Mouse (Mus musculus) heart, postnatal 36 days (tissue): ENCODE data around the gene Akr1e1. TPM values are rescaled to one million over a fixed set of nuclear protein-coding genes. Genes with fewer than 3 reads are reported as not detected.
"Not testable (repeated sequence)": the region's sequence is repeated elsewhere in the genome, so short reads cannot be mapped to it uniquely, and the experiment has no call there.

Experiments used
- DNase-seq, 2 experiments: peaks; one replicate each; pipeline ENCODE4 v3.0.0; 2021 to 2022
- intact Hi-C: fragments of 180-260 bp; cut with DNase I; formaldehyde crosslinking; loops from one replicate; pipeline ENCODE4 v1.15.1; 2025
- total RNA-seq, 2 experiments: library from RNA; stranded (reverse); gene quantifications; 2 replicates each; pipeline ENCODE4 v1.2.3; 2021

Akr1e1 gene
- 10 to 100 TPM; 17.2 to 19.8 TPM for total RNA-seq

- intact Hi-C loops, result no loop called here
Measured at GRCm38 (mm10) chr13:4608961-4609409, at the start of gene Akr1e1. Akr1e1 (minus strand) TSS chr13:4609174.

GRCm38 (mm10) chr13:4658346-4658745 lies 49.4 kb upstream of the Akr1e1 start:
- no peak for DNase-seq
- intact Hi-C loops, result no loop called here

More at GRCm38 (mm10) chr13:4608961-4609409, at the start of gene Akr1e1:
- peak; percentile 78 to 88 for DNase-seq

GRCm38 (mm10) chr13:4656277-4657146 lies 47.5 kb upstream of the Akr1e1 start:
- intact Hi-C loops, result no loop called here
- DNase-seq, result no peak

- no peak for DNase-seq
Measured at GRCm38 (mm10) chr13:4650190-4650589, 41.2 kb upstream of the Akr1e1 start.

GRCm38 (mm10) chr13:4645248-4645647 lies 36.3 kb upstream of the Akr1e1 start:
- DNase-seq, result no peak
- intact Hi-C loops, result no loop called here

More at GRCm38 (mm10) chr13:4650190-4650589, 41.2 kb upstream of the Akr1e1 start:
- intact Hi-C loops, result no loop called here

- no peak for DNase-seq
- intact Hi-C loops, result loop anchor here (5.0 kb wide), 2 partner anchors 379 to 479 kb away; no protein-coding TSS in a partner anchor
Measured at GRCm38 (mm10) chr13:4610902-4611301, 1.9 kb upstream of the Akr1e1 start.

GRCm38 (mm10) chr13:4608530-4608929 lies 444 bp downstream of the Akr1e1 start:
- intact Hi-C loops, result no loop called here

GRCm38 (mm10) chr13:4606821-4607220 lies 2.2 kb downstream of the Akr1e1 start:
- DNase-seq, result no peak
- intact Hi-C loops, result no loop called here

More at GRCm38 (mm10) chr13:4608530-4608929, 444 bp downstream of the Akr1e1 start:
- DNase-seq, result no peak

GRCm38 (mm10) chr13:4603431-4603830 lies 5.5 kb downstream of the Akr1e1 start:
- DNase-seq, intact Hi-C loops: not testable (repeated sequence)

- DNase-seq, result no peak
- intact Hi-C loops, result no loop called here
Measured at GRCm38 (mm10) chr13:4576921-4577320, 32.1 kb downstream of the Akr1e1 start.

- intact Hi-C loops, result no loop called here
- DNase-seq, result no peak
Measured at GRCm38 (mm10) chr13:4573871-4574270, 35.1 kb downstream of the Akr1e1 start, which contains the start of gene Akr1c21. Akr1c21 (plus strand) TSS chr13:4574075.

GRCm38 (mm10) chr13:4565996-4566395 lies 43.0 kb downstream of the Akr1e1 start:
- intact Hi-C loops, result no loop called here
- no peak for DNase-seq

- intact Hi-C loops, result no loop called here
- DNase-seq, result no peak
Measured at GRCm38 (mm10) chr13:4560500-4560899, 48.5 kb downstream of the Akr1e1 start.

GRCm38 (mm10) chr13:4559143-4559542 lies 49.8 kb downstream of the Akr1e1 start:
- intact Hi-C loops, result no loop called here
- DNase-seq, result no peak

Other genes starting within 250 kb of the Akr1e1 start
- gene Akr1c6, start 174.9 kb downstream of the Akr1e1 start, total RNA-seq, result not detected
- not detected for gene Akr1c20, start 85.8 kb downstream of the Akr1e1 start, total RNA-seq
- not detected for gene Akr1c21, start 35.1 kb downstream of the Akr1e1 start, total RNA-seq